Mouse (Mus musculus): ENCODE results near the gene Ubxn7. TPM values are rescaled to one million over a fixed set of nuclear protein-coding genes. Genes with fewer than 3 reads are reported as not detected.

Gene Ubxn7
- polyA plus RNA-seq, 1 experiment from 2014 or later: 40.5 TPM

GRCm38 (mm10) chr16:32389841-32390240 is 57.8 kb downstream of the Ubxn7 start:
- no peaks in the 10 kb centered on the region for H3K36me3 ChIP-seq (ENCODE audit: control insufficient read depth, insufficient read depth, low read length)

GRCm38 (mm10) chr16:32390882-32391281 is 58.8 kb downstream of the Ubxn7 start:
- Histone ChIP-seq H3K27ac (ENCODE audit: low read depth, low read length) (no peak overlapping the region), H3K4me1 (replicated peaks; ENCODE audit: control insufficient read depth, insufficient read depth, low read length) (no peaks in the 10 kb centered on the region), H3K4me3 (ENCODE audit: low read depth, low read length) (no peak overlapping the region), H3K9me3 (ENCODE audit: control insufficient read depth, low read length) (no peaks in the 10 kb centered on the region), H3K9ac (ENCODE audit: low read depth, low read length) (no peak overlapping the region), H3K36me3 (ENCODE audit: control insufficient read depth, insufficient read depth, low read length) (no peaks in the 10 kb centered on the region), H3K4me2 (replicated peaks; ENCODE audit: low read depth, low read length) (no peak overlapping the region), H3K27me3 (ENCODE audit: control insufficient read depth, insufficient read depth, low read length) (no peaks in the 10 kb centered on the region)
- no peak for DNase-seq (ENCODE audit: low spot score)
- WGBS: 90% methylated on average over 3 of the region's 3 CpGs
- ATAC-seq (ENCODE audit: low FRiP score): no peak

More at GRCm38 (mm10) chr16:32389841-32390240, 57.8 kb downstream of the Ubxn7 start:
- WGBS: 93% methylated on average over 3 of the region's 3 CpGs
- H3K4me1 ChIP-seq (replicated peaks; ENCODE audit: control insufficient read depth, insufficient read depth, low read length): no peaks in the 10 kb centered on the region
- no peak overlapping the region for H3K4me2 ChIP-seq (replicated peaks; ENCODE audit: low read depth, low read length)
- H3K27ac ChIP-seq (ENCODE audit: low read depth, low read length): no peak overlapping the region
- no peaks in the 10 kb centered on the region for H3K9me3 ChIP-seq (ENCODE audit: control insufficient read depth, low read length)
- H3K4me3 ChIP-seq (ENCODE audit: low read depth, low read length): no peak overlapping the region
- no peaks in the 10 kb centered on the region for H3K27me3 ChIP-seq (ENCODE audit: control insufficient read depth, insufficient read depth, low read length)
- DNase-seq (ENCODE audit: low spot score): no peak
- H3K9ac ChIP-seq (ENCODE audit: low read depth, low read length): no peak overlapping the region
- ATAC-seq (ENCODE audit: low FRiP score): no peak

GRCm38 (mm10) chr16:32395679-32396540 is 63.9 kb downstream of the Ubxn7 start:
- Histone ChIP-seq H3K27ac (ENCODE audit: low read depth, low read length) (no peak overlapping the region), H3K4me3 (ENCODE audit: low read depth, low read length) (no peak overlapping the region), H3K9me3 (ENCODE audit: control insufficient read depth, low read length) (no peaks in the 10 kb centered on the region), H3K36me3 (ENCODE audit: control insufficient read depth, insufficient read depth, low read length) (no peaks in the 10 kb centered on the region), H3K27me3 (ENCODE audit: control insufficient read depth, insufficient read depth, low read length) (no peaks in the 10 kb centered on the region), H3K4me1 (replicated peaks; ENCODE audit: control insufficient read depth, insufficient read depth, low read length) (no peaks in the 10 kb centered on the region), H3K4me2 (replicated peaks; ENCODE audit: low read depth, low read length) (no peak overlapping the region), H3K9ac (ENCODE audit: low read depth, low read length) (no peak overlapping the region)
- 76% methylated on average over 6 of the region's 6 CpGs for WGBS
- ATAC-seq (ENCODE audit: low FRiP score) (no peak), DNase-seq (ENCODE audit: low spot score) (no peak)

- H3K4me3 ChIP-seq (ENCODE audit: low read depth, low read length): no peak overlapping the region
- H3K4me2 ChIP-seq (replicated peaks; ENCODE audit: low read depth, low read length): no peak overlapping the region
- H3K27ac ChIP-seq (ENCODE audit: low read depth, low read length): no peak overlapping the region
- H3K9me3 ChIP-seq (ENCODE audit: control insufficient read depth, low read length): no peaks in the 10 kb centered on the region
- no peaks in the 10 kb centered on the region for H3K4me1 ChIP-seq (replicated peaks; ENCODE audit: control insufficient read depth, insufficient read depth, low read length)
- DNase-seq (ENCODE audit: low spot score) (no peak), ATAC-seq (ENCODE audit: low FRiP score) (no peak)
- H3K36me3 ChIP-seq (ENCODE audit: control insufficient read depth, insufficient read depth, low read length): no peaks in the 10 kb centered on the region
- H3K27me3 ChIP-seq (ENCODE audit: control insufficient read depth, insufficient read depth, low read length): no peaks in the 10 kb centered on the region
- no peak overlapping the region for H3K9ac ChIP-seq (ENCODE audit: low read depth, low read length)
- 70% methylated on average over 3 of the region's 3 CpGs for WGBS
These were observed 64.4 kb downstream of the Ubxn7 start for GRCm38 (mm10) chr16:32396541-32396835.

GRCm38 (mm10) chr16:32398206-32398605 is 66.1 kb downstream of the Ubxn7 start:
- H3K4me3 ChIP-seq (ENCODE audit: low read depth, low read length): no peak overlapping the region
- no peak overlapping the region for H3K27ac ChIP-seq (ENCODE audit: low read depth, low read length)
- H3K27me3 ChIP-seq (ENCODE audit: control insufficient read depth, insufficient read depth, low read length): no peaks in the 10 kb centered on the region
- no peaks in the 10 kb centered on the region for H3K9me3 ChIP-seq (ENCODE audit: control insufficient read depth, low read length)
- WGBS: 78% methylated on average over 3 of the region's 3 CpGs
- H3K36me3 ChIP-seq (ENCODE audit: control insufficient read depth, insufficient read depth, low read length): no peaks in the 10 kb centered on the region
- H3K9ac ChIP-seq (ENCODE audit: low read depth, low read length): no peak overlapping the region
- no peak for DNase-seq (ENCODE audit: low spot score)
- H3K4me2 ChIP-seq (replicated peaks; ENCODE audit: low read depth, low read length): no peak overlapping the region
- no peak for ATAC-seq (ENCODE audit: low FRiP score)
- H3K4me1 ChIP-seq (replicated peaks; ENCODE audit: control insufficient read depth, insufficient read depth, low read length): no peaks in the 10 kb centered on the region

- ATAC-seq (ENCODE audit: low FRiP score): no peak
- H3K4me3 ChIP-seq (ENCODE audit: low read depth, low read length): no peak within 1 kb of the TSS
These were observed 68.2 kb downstream of the Ubxn7 start, which contains the start of gene Tm4sf19 for GRCm38 (mm10) chr16:32400267-32400666. Gene Tm4sf19 (plus strand): TSS chr16:32400506.

GRCm38 (mm10) chr16:32401335-32401965 is 69.4 kb downstream of the Ubxn7 start:
- Histone ChIP-seq H3K9ac (ENCODE audit: low read depth, low read length) (no peak overlapping the region), H3K27ac (ENCODE audit: low read depth, low read length) (no peak overlapping the region), H3K4me3 (ENCODE audit: low read depth, low read length) (no peak overlapping the region), H3K9me3 (ENCODE audit: control insufficient read depth, low read length) (no peaks in the 10 kb centered on the region), H3K36me3 (ENCODE audit: control insufficient read depth, insufficient read depth, low read length) (no peaks in the 10 kb centered on the region), H3K27me3 (ENCODE audit: control insufficient read depth, insufficient read depth, low read length) (no peaks in the 10 kb centered on the region), H3K4me1 (replicated peaks; ENCODE audit: control insufficient read depth, insufficient read depth, low read length) (no peaks in the 10 kb centered on the region), H3K4me2 (replicated peaks; ENCODE audit: low read depth, low read length) (no peak overlapping the region)
- DNase-seq (ENCODE audit: low spot score) (no peak), ATAC-seq (ENCODE audit: low FRiP score) (no peak)
- WGBS: 82% methylated on average over 9 of the region's 9 CpGs

More at GRCm38 (mm10) chr16:32400267-32400666, 68.2 kb downstream of the Ubxn7 start, which contains the start of gene Tm4sf19:
- H3K9me3 ChIP-seq (ENCODE audit: control insufficient read depth, low read length): no peaks in the 10 kb centered on the region
- no peaks in the 10 kb centered on the region for H3K36me3 ChIP-seq (ENCODE audit: control insufficient read depth, insufficient read depth, low read length)
- H3K27me3 ChIP-seq (ENCODE audit: control insufficient read depth, insufficient read depth, low read length): no peaks in the 10 kb centered on the region
- DNase-seq (ENCODE audit: low spot score): no peak
- 79% methylated on average over 7 of the region's 7 CpGs for WGBS
- no peak within 1 kb of the TSS for H3K9ac ChIP-seq (ENCODE audit: low read depth, low read length)
- H3K4me2 ChIP-seq (replicated peaks; ENCODE audit: low read depth, low read length): no peak within 1 kb of the TSS
- no peak within 1 kb of the TSS for H3K27ac ChIP-seq (ENCODE audit: low read depth, low read length)
- no peaks in the 10 kb centered on the region for H3K4me1 ChIP-seq (replicated peaks; ENCODE audit: control insufficient read depth, insufficient read depth, low read length)

GRCm38 (mm10) chr16:32402818-32403217 is 70.8 kb downstream of the Ubxn7 start:
- no peaks in the 10 kb centered on the region for H3K4me1 ChIP-seq (replicated peaks; ENCODE audit: control insufficient read depth, insufficient read depth, low read length)
- H3K27me3 ChIP-seq (ENCODE audit: control insufficient read depth, insufficient read depth, low read length): no peaks in the 10 kb centered on the region
- H3K36me3 ChIP-seq (ENCODE audit: control insufficient read depth, insufficient read depth, low read length): no peaks in the 10 kb centered on the region
- ATAC-seq (ENCODE audit: low FRiP score): no peak
- DNase-seq (ENCODE audit: low spot score): no peak
- no peak overlapping the region for H3K4me3 ChIP-seq (ENCODE audit: low read depth, low read length)
- H3K9me3 ChIP-seq (ENCODE audit: control insufficient read depth, low read length): no peaks in the 10 kb centered on the region
- H3K9ac ChIP-seq (ENCODE audit: low read depth, low read length): no peak overlapping the region
- no peak overlapping the region for H3K27ac ChIP-seq (ENCODE audit: low read depth, low read length)
- no peak overlapping the region for H3K4me2 ChIP-seq (replicated peaks; ENCODE audit: low read depth, low read length)
- 96% methylated on average over 3 of the region's 3 CpGs for WGBS

- no peak for ATAC-seq (ENCODE audit: low FRiP score)
- H3K4me1 ChIP-seq (replicated peaks; ENCODE audit: control insufficient read depth, insufficient read depth, low read length): no peaks in the 10 kb centered on the region
- no peak for DNase-seq (ENCODE audit: low spot score)
- no peaks in the 10 kb centered on the region for H3K9me3 ChIP-seq (ENCODE audit: control insufficient read depth, low read length)
- H3K4me3 ChIP-seq (ENCODE audit: low read depth, low read length): no peak overlapping the region
- no peak overlapping the region for H3K27ac ChIP-seq (ENCODE audit: low read depth, low read length)
- H3K9ac ChIP-seq (ENCODE audit: low read depth, low read length): no peak overlapping the region
- H3K4me2 ChIP-seq (replicated peaks; ENCODE audit: low read depth, low read length): no peak overlapping the region
- no peaks in the 10 kb centered on the region for H3K27me3 ChIP-seq (ENCODE audit: control insufficient read depth, insufficient read depth, low read length)
- 95% methylated on average over 9 of the region's 9 CpGs for WGBS
- H3K36me3 ChIP-seq (ENCODE audit: control insufficient read depth, insufficient read depth, low read length): no peaks in the 10 kb centered on the region
These were observed 73.7 kb downstream of the Ubxn7 start for GRCm38 (mm10) chr16:32405716-32406115.

All from hindbrain, embryonic 11.5 days (tissue).